Mouse (Mus musculus) embryonic fibroblast, embryonic 13.5 days (primary cell): ENCODE data around the gene Fut11. TPM values are rescaled to one million over a fixed set of nuclear protein-coding genes. Genes with fewer than 3 reads are reported as not detected.

ENCODE experiments used
- H3K27ac ChIP-seq: 2 replicates; pipeline ENCODE4 v1.5.1; 2012; ENCODE audit warnings: low read length, control low read depth, inconsistent platforms; ENCODE audit not compliant: insufficient read depth
- H3K4me1 ChIP-seq: 2 replicates; pipeline ENCODE4 v1.6.1; 2011; ENCODE audit warnings: low read length; ENCODE audit not compliant: control insufficient read depth, insufficient read depth
- H3K4me3 ChIP-seq: 2 replicates; pipeline ENCODE4 v1.5.1; 2011; ENCODE audit warnings: mild to moderate bottlenecking, control low read depth, low read length; ENCODE audit not compliant: insufficient read depth
- CTCF ChIP-seq: IDR thresholded peaks from 2 replicates; pipeline ENCODE4 v1.5.1; 2011; ENCODE audit warnings: mild to moderate bottlenecking, control low read depth, low read length, moderate library complexity, borderline replicate concordance; ENCODE audit not compliant: insufficient read depth
- POLR2A ChIP-seq: IDR thresholded peaks from 2 replicates; pipeline ENCODE4 v1.6.1; 2011; ENCODE audit warnings: low read depth, mild to moderate bottlenecking, control low read depth, low read length, moderate library complexity
- polyA plus RNA-seq: library from polyadenylated mRNA; stranded (reverse); fragments of >200 nt; gene quantifications from 2 replicates; pipeline ENCODE4 v1.2.4, GENCODE M21; 2011; ENCODE audit warnings: low read depth; ENCODE audit not compliant: missing spikeins, insufficient read length

Gene Fut11
- polyA plus RNA-seq, 1 experiment, result 24.4 TPM

DNA sequence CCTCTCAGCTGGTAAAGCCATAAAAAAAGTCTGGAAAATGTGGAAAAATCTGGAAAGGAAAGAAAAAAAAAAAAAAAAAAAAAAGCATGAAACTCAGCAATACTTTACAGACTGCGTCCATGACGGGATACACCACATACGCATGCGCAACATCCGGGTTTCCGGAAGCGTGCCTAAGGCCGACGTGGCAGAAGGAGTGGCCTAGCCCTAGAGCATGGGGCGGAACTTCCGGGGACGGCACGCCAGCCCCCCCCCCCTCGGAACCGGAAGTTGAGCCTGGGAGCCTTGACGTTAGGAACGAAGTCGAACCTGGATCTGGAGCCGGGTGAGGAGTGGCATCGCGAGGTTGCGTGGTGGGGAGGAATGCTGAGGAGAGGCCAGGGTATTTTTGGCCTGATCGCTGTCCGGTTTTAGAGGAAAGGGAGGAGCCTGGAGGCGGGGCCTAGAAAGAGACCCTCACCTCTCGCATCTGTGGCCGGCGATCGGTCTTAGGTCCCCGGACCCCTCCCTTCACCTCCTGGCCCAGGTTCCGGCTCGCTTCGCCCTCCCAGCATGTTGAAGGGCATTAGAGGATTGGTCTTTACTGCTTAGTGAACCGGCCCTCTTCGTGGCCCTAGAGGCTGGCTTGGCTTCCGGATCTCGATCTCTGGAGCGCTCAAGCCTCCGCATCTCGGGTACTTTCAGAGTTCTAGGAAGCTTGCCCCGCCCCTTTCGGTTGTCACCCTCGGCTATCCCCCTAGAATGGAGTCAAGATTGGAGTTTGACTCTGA, 20.5 kb upstream of the Fut11 start, which contains the start of gene Sec24c:
Sec24c (plus strand) TSS at position 245 of the 770 bp plus-strand sequence.
- H3K27ac ChIP-seq, result peak within 1 kb of the TSS; percentile 96
- H3K4me1 ChIP-seq, result peaks cover 4% of the 10 kb centered on the region; the same call in 1 of the 2 replicates
- peak within 1 kb of the TSS; percentile 98 for H3K4me3 ChIP-seq
- TF ChIP-seq POLR2A (peak; percentile 83), CTCF (no peak)

DNA sequence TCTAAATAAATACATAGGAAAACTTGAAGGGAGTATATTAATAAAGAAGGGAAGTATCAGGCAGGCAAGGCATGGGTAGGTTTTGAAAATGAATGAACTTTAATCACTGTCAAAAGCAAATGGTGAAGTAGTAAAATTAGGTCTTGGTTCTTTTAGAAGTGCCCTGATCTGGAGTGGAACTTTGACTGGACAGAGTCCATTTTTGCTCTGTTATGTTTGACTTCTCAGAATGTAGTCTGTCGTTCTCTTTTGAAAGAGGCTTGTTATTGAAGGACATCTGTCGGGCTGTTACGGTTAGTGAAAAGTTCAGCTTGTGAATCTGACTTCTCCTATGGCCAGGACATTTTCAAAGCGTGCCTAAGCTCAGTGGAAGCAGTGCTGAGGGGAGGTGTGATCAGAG, 16.9 kb upstream of the Fut11 start:
- no peak for TF ChIP-seq CTCF
- no peak for TF ChIP-seq POLR2A
- Histone ChIP-seq H3K27ac (no peak overlapping the region), H3K4me3 (no peak overlapping the region), H3K4me1 (peaks cover 4% of the 10 kb centered on the region; the same call in 1 of the 2 replicates)

DNA sequence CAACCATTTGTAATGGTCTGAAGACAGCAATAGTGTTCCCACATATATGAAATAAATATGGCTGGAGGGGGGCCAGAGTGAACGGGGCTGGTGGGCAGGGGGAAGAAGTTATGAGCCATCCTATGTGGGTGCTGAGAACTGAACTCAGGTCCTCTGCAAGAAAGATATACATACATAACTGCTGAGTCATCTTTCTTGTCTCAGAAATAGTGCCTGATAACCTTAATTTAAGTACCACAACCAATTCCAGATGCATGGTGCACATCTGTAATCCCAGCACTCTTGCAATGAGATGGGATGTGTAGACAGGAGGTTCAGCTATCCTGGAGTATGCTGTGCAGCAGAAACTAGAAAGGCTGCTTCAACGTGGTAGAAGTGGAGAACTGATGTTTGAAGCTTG, 13.0 kb upstream of the Fut11 start:
- no peak overlapping the region for H3K4me3 ChIP-seq
- H3K27ac ChIP-seq, result no peak overlapping the region
- TF ChIP-seq CTCF, result no peak
- no peak for TF ChIP-seq POLR2A
- H3K4me1 ChIP-seq, result no peaks in the 10 kb centered on the region

DNA sequence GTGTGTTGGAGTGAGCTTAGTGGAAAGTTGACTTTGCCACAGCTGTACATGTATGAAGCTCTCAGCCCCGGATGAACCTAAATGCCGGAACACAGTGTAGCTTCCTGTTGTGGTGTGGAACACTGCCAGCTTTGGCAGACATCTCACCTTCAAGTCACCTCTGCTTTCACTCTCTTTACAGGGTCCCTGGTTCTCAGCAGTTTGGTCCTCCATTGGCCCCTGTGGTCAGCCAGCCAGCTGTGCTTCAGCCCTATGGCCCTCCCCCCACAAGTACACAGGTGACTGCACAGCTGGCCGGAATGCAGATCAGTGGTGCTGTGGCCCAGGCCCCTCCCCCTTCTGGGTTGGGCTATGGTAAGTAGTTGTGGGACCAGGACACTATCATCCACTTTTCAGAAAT, 12.3 kb upstream of the Fut11 start:
- Histone ChIP-seq H3K4me3 (no peak overlapping the region), H3K4me1 (no peaks in the 10 kb centered on the region), H3K27ac (no peak overlapping the region)
- TF ChIP-seq POLR2A, result no peak
- TF ChIP-seq CTCF, result no peak

DNA sequence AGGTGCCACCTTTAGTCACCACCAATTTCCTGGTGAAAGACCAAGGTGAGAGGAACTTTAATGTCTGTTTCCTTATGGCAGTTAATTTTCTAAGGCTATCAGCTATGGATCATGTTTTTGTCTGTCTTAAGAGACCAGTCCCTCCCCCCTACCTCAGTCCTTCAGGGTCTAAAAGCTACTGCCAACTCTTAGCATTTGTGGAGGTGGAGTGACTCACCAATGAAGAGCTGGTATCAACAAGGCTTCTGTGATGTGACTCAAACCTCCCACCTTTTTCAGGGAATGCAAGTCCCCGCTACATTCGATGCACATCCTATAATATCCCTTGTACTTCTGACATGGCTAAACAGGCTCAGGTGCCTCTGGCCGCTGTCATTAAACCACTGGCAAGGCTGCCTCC, 8.2 kb upstream of the Fut11 start:
- Histone ChIP-seq H3K27ac (no peak overlapping the region), H3K4me3 (no peak overlapping the region), H3K4me1 (no peaks in the 10 kb centered on the region)
- TF ChIP-seq POLR2A, result no peak
- no peak for TF ChIP-seq CTCF

DNA sequence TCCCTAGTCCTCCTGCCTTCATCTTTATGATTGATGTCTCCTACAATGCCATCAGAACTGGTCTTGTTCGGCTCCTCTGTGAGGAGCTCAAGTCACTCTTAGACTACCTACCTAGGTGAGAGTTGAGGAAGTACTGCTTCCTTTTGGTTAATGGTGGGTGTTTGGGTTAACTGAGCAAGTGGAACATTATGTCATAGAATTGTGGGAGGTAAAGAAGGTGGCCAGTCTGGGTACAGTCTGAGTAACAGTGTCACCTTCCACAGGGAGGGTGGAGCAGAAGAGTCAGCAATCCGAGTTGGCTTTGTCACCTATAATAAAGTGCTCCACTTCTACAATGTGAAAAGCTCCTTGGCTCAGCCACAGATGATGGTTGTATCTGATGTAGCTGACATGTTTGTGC, 5.8 kb upstream of the Fut11 start:
- H3K27ac ChIP-seq, result no peak overlapping the region
- no peaks in the 10 kb centered on the region for H3K4me1 ChIP-seq
- no peak overlapping the region for H3K4me3 ChIP-seq
- TF ChIP-seq POLR2A, result no peak
- TF ChIP-seq CTCF, result no peak

DNA sequence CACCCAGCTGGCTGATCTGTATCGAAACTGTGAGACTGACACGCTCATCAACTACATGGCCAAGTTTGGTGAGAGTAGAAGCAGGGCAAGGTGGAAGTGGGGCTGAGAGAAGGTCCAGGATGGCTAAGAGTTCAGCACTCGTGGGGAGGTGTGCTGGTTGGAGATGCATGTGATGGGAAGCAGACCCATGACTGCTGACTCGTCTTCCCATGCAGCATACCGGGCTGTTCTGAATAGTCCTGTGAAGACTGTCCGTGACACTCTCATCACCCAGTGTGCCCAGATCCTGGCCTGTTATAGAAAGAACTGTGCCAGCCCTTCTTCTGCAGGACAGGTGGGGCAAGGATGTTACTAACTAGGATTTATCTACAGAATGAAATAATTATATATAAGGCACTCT, 3.0 kb upstream of the Fut11 start:
- TF ChIP-seq CTCF, result no peak
- TF ChIP-seq POLR2A, result no peak
- H3K27ac ChIP-seq, result no peak overlapping the region
- no peak overlapping the region for H3K4me3 ChIP-seq
- H3K4me1 ChIP-seq, result peaks cover 2% of the 10 kb centered on the region; the same call in 1 of the 2 replicates

DNA sequence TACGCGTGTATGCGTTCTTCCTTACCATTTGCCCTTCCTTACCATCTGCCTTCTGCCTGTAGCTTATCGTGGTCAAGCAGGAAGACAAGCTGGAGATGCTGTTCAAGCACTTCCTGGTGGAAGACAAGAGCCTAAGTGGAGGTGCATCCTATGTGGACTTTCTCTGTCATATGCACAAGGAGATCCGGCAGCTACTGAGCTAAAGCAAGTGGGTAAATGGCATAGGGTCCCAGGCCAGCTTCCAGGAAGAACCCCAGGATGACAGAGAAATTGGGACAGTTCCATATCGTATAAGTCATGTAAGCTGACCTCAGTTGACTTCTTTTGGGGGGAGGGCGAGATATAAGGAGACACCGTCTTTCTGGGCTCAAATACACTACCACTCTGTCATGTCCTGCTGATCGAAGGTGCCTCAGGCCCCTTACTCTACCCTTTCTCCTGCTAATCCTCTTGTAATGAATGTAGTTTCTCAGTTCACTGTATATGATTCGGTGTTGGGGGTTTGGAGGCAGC, 1.1 kb upstream of the Fut11 start:
- no peak overlapping the region for H3K4me3 ChIP-seq
- no peak for TF ChIP-seq CTCF
- TF ChIP-seq POLR2A, result no peak
- peaks cover 4% of the 10 kb centered on the region for H3K4me1 ChIP-seq
- no peak overlapping the region for H3K27ac ChIP-seq

DNA sequence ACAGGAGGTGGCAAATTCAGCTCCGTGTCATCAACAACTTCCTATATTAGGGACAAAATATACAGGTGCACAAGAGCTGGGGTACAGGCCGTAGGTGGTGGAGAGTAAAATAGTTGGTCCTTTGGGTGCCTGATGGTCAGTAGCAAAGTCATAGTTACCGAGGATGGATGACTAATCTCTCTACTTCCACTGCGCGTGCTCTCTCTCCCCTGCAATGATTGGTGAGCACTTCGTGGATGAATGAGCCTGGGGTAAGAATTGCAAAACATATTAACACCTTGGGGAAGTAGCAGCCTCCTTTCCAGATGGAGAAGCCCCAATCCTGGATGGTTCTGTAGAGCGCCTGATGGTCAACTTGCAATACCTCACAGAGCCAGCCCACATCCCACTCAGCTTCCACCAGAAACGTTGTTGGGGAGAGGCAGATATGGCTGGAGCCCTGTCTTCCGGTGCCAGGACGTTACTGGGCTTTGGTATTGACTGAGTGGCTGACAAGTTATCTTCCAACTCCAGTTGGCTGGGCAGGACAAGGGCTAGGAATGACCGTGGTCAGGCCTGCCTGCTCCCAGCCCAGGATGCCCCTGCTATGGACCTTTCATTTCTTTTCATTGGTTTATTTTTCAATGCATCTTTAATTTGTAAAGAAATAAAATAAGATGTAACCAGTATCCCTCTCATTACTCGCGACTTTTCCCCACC, 434 bp upstream of the Fut11 start:
- TF ChIP-seq POLR2A, result no peak
- TF ChIP-seq CTCF, result no peak
- Histone ChIP-seq H3K4me3 (peak overlapping the region; percentile 50), H3K4me1 (peaks cover 5% of the 10 kb centered on the region), H3K27ac (no peak overlapping the region)
